Mouse (Mus musculus) skeletal muscle tissue, adult 2 months (tissue): Measurements from ENCODE around the gene Srrd.
A peak's percentile ranks its signal among the peaks of the same experiment; 100 is the strongest.

Source experiments
- DNase-seq: peaks from one replicate; pipeline ENCODE4 v3.0.0-alpha.2; 2012; ENCODE audit warnings: low read depth, low spot score

Srrd gene

GRCm38 (mm10) chr5:112356322-112356721 is 13.5 kb upstream of the Srrd start:
- no peak for DNase-seq

GRCm38 (mm10) chr5:112355910-112356309 is 13.1 kb upstream of the Srrd start, which contains the start of gene Gm6583:
Gm6583 (minus strand) TSS chr5:112356033.
- DNase-seq, result no peak

- DNase-seq, result no peak
Observed at GRCm38 (mm10) chr5:112355493-112355892, 12.7 kb upstream of the Srrd start.

- DNase-seq, result no peak
Observed at GRCm38 (mm10) chr5:112349169-112349568, 6.3 kb upstream of the Srrd start.

GRCm38 (mm10) chr5:112346211-112346965 is 3.5 kb upstream of the Srrd start:
- DNase-seq, result no peak

GRCm38 (mm10) chr5:112344092-112344960 is 1.5 kb upstream of the Srrd start:
- DNase-seq, result no peak

GRCm38 (mm10) chr5:112343205-112343595 is 360 bp upstream of the Srrd start:
- no peak for DNase-seq

- no peak for DNase-seq
Observed at GRCm38 (mm10) chr5:112339215-112339614, 3.6 kb downstream of the Srrd start.

GRCm38 (mm10) chr5:112337004-112337403 is 5.8 kb downstream of the Srrd start:
- no peak for DNase-seq

- DNase-seq, result no peak
Observed at GRCm38 (mm10) chr5:112335473-112335872, 7.4 kb downstream of the Srrd start.

- no peak for DNase-seq
Observed at GRCm38 (mm10) chr5:112329805-112330564, 12.9 kb downstream of the Srrd start.

GRCm38 (mm10) chr5:112327854-112328253 is 15.0 kb downstream of the Srrd start:
- DNase-seq, result no peak

- DNase-seq, result no peak
Observed at GRCm38 (mm10) chr5:112326446-112327009, 16.3 kb downstream of the Srrd start.

- peak; percentile 91 for DNase-seq
Observed at GRCm38 (mm10) chr5:112325546-112326445, 17.0 kb downstream of the Srrd start, which contains the start of gene Tfip11. Tfip11 (plus strand) TSS chr5:112326358.

GRCm38 (mm10) chr5:112324637-112325545 is 17.9 kb downstream of the Srrd start:
- no peak for DNase-seq

GRCm38 (mm10) chr5:112323246-112323645 is 19.6 kb downstream of the Srrd start:
- no peak for DNase-seq

GRCm38 (mm10) chr5:112321376-112321775 is 21.5 kb downstream of the Srrd start:
- no peak for DNase-seq

- no peak for DNase-seq
Observed at GRCm38 (mm10) chr5:112320936-112321335, 21.9 kb downstream of the Srrd start.

- DNase-seq, result no peak
Observed at GRCm38 (mm10) chr5:112320379-112320778, 22.5 kb downstream of the Srrd start.
